Mouse (Mus musculus) effector memory CD4-positive, alpha-beta T cell, adult 5 months (primary cell): ENCODE measurements around the gene Fam174b. TPM values are rescaled to one million over a fixed set of nuclear protein-coding genes. Genes with fewer than 3 reads are reported as not detected.

ENCODE experiments used
- polyA plus RNA-seq: library from polyadenylated mRNA; unstranded; fragments of 100-300 nt; shearing (Covaris generic); gene quantifications from one replicate; pipeline ENCODE4 v1.2.1, GENCODE M21; 2017

Fam174b gene
- 0.69 TPM for polyA plus RNA-seq

GRCm38 (mm10) chr7:73740111-73741035 is at the start of gene Fam174b:
TSS of gene Fam174b (plus strand) at chr7:73740302.

Other genes with a start within 250 kb of the Fam174b start
- gene Chd2, start 198.5 kb upstream of the Fam174b start, polyA plus RNA-seq = 509 TPM